Mouse (Mus musculus): Measurements from ENCODE around the gene Exosc9.

The Exosc9 gene

DNA sequence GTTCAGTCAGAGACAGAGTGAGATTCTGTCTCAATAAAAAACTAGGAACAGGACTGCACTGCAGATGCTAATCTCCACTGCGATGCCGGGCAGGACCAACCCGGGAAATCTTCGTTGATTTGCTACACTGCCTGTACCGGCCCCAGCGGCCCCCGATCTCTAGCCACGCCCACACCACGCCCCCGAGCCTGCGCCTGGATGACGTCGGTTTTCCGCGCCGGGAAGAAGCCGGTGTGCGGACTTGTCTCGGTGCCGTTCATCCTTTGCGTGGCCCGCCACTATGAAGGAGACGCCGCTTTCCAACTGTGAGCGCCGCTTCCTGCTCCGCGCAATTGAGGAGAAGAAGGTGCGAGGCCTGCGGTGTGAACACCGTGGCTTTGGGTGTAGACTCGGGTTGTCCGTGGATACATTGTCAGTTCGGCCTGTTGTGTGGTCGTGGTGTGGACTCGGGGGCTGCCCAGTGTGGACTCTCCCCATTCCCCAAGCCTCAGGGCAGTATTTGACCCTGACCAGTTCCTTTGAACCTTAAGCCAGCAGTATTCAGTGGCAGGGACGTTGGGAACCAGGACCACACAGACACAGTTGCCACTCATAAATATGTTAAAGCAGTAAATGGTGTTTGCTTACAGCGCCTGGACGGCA is at the start of gene Exosc9:
Gene Exosc9, plus strand, starts transcription at position 201 of the 642 bp plus-strand sequence.
- DNase-seq: peak; percentile 93

DNA sequence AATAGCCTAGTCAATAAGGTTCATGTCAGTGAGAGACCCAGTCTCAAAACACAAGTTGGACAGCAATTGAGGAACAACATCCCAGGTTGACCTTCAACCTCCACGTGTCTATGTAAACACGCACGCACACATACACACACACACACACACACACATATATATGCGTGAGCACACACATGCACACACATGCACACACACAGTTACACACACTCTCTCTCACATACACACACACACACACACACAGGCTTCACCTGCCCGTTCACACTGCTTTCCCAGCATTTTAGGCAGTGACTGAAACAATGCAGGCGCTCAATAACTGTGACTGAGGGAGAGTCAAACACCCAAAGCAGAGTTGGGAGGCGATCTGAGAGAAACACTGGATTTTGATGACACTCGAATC is 47.1 kb upstream of the Exosc9 start:
- DNase-seq: no peak

DNA sequence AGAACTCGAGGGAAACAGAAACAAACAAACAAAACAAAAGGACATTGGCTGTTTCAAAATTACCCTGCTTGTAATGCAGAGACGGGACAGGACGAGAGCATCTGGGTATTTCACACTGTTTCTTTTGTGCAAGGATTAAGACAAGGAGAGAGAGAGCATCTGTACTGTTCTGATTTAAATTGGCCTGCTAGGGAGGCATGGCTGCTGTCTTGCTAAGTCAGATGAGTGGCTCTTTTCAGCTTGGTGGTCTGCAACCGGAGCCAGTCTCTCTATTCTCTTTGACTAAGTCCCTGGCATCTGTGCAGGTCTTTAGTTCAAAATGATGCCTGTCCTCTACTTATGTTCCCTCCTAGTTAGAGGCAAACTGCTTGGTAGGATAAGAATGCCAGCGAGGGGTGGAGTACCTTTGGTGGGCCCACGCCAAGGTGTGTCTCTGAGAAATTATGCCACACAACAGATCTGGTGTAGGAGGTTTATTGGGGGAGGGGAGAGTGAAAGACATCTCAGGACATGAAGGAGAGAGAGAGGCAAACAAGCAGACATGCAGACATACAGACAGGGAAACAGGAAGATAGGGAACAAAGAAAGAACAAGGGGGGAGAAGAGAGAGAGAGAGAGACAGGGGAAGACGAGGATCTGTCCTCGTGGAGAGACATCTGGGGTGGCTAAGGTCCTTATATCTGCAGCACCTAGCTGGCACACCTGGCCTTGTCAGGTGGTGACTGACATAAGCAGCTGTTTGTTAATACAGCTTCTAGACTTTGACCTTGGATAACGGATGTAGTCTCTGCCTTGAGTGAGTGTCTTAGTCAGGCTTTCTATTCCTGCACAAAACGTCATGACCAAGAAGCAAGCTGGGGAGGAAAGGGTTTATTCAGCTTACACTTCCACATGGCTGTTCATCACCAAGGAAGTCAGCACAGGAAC is 46.3 kb upstream of the Exosc9 start:
- DNase-seq: no peak

GRCm38 (mm10) chr3:36511491-36511890 is 40.9 kb upstream of the Exosc9 start:
- no peak for DNase-seq

- no peak for DNase-seq
Observed at GRCm38 (mm10) chr3:36516196-36516595, 36.2 kb upstream of the Exosc9 start.

DNA sequence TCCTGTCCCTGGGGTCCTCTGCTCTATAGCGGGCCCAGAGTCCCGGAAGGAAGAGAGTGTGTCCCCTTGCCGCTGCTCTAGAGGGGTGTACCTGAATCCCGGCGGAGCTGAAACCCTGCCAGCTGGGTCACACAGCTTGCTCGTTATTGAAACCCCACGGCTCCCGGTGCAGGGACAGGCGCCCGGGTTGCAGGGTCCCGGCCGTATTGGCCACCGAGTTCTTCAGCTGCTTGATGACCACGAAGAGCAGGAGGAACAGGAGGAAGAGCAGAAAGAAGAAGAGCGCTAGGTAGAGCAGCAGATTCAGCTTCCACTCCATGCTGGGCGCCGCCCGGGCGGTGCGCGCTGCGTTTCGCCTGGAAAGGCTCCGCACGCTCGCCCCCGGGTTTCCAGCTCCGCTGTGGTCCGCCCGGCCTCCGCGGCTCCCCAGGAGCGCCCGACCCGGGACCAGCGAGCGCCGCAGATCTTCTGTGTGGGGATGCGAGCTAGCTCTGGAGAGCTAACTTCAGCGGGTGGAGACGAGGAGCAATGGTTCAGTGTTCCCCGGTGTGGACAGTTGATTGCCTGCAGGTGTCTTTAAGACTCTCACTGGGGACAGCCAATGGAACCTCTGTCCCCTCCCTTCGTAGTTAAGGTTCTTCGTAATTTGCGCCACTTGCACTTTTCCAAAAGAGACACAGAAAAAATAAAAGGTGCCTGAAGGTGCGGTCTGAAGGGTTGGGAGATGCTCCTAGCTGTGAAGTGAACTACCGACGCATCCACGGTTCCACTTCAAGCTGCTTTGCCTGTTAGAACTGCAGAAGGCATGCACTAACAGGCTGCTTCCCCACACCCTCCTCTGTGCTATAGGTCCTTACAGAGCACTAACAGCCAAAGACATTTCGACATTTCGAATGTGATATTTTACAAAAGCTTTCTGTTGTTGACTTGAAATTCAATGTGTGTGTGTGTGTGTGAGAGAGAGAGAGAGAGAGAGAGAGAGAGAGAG is 31.0 kb upstream of the Exosc9 start, which contains the start of gene Gm11549:
Gene Gm11549, minus strand, starts transcription at position 741 of the 988 bp plus-strand sequence.
- DNase-seq: no peak

GRCm38 (mm10) chr3:36522137-36522536 is 30.3 kb upstream of the Exosc9 start:
- DNase-seq: no peak

DNA sequence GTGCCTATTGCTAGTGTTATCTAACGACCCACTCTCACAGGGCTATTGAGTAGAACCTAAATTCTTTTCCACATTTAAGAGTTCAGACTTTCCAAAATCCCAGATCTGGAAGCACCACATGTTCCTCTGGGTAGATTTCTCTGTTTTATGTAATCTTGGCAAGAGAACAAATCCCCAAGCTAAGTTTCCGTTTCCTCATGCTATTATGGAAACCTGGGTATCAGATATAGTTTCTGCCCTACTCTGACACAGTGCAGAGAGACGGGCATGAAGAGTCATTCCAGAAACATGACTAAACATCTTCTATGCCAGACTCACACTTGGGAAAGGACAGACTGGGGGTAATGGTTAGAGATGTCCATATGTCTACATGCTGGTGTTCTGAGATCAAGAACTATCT is 27.9 kb upstream of the Exosc9 start:
- DNase-seq: no peak

GRCm38 (mm10) chr3:36530345-36530744 is 22.1 kb upstream of the Exosc9 start:
- DNase-seq: peak; percentile 34 to 43

- no peak for DNase-seq
Observed at GRCm38 (mm10) chr3:36530781-36531180, 21.6 kb upstream of the Exosc9 start.

DNA sequence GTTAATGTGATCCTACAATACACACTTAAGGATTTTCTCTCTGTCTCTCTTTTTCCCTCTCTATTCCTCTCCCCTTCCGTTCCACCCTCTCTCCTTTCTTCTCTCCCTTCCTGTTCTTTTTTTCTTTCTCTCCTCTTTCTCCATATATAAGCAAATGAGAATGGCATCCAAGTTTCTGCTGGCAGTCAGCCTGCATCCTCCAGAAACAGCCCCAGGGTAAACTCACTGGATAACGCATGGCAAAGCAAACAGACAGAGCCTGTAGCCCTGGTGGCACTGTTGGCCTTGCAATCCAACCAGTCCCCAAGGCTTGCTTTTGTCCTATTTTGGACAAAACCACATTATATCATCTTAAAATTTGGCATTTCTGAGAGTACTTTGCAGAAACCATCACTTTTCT is 21.2 kb upstream of the Exosc9 start:
- DNase-seq: no peak

DNA sequence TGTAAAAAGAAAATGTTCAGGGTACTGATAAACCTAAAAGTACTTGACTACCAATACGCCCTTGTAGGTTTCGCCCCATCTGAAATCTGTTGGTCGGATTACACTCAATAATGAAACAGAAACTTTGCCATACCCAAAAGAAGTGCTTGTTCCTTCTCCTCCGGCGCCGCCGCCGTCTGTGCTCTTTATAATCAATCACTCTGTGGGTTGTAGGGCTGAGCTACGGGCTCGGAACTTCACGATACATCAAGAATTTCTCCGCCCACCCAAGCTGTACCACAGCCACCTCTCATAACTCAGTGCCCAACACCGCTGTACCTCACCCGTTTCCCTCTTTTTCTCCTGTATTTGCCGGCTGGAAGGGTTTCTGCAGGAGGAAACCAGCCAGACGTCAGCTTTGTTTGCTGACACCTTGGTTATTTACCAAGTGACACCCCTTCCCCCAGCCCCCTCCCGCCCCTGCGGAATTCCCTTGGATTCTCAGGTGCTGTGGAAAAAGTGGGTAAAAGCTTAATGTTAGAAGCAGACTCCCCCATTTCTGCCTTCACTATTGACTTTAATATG is 20.3 kb upstream of the Exosc9 start:
- peak in 1 of 2 experiments; percentile 10 for DNase-seq

- no peak for DNase-seq
Observed at GRCm38 (mm10) chr3:36532738-36533137, 19.7 kb upstream of the Exosc9 start.

DNA sequence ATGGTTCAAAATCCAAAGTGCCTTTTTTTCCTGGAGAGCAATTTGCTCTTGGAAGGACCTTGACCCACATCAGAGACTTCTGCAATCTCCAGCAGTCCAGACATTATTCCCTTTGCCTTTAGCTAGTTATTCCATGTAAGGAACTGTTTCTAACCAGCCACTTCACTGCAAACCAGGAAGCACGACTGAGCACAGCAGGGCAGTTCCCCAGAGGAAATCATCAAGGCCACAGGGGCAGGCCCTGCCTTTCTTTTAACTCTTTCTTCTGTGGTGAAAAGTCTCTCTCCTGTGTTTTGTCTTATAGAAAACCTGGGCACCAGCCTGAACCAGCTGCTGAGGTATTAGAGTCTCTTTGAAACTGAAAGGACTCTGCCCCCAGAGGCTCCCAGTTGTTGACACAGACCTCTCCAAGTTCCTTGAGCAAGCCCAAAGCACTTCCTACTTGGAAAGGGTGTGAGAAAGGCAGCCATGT is 19.2 kb upstream of the Exosc9 start:
- no peak for DNase-seq

GRCm38 (mm10) chr3:36536041-36536440 is 16.4 kb upstream of the Exosc9 start:
- no peak for DNase-seq

DNA sequence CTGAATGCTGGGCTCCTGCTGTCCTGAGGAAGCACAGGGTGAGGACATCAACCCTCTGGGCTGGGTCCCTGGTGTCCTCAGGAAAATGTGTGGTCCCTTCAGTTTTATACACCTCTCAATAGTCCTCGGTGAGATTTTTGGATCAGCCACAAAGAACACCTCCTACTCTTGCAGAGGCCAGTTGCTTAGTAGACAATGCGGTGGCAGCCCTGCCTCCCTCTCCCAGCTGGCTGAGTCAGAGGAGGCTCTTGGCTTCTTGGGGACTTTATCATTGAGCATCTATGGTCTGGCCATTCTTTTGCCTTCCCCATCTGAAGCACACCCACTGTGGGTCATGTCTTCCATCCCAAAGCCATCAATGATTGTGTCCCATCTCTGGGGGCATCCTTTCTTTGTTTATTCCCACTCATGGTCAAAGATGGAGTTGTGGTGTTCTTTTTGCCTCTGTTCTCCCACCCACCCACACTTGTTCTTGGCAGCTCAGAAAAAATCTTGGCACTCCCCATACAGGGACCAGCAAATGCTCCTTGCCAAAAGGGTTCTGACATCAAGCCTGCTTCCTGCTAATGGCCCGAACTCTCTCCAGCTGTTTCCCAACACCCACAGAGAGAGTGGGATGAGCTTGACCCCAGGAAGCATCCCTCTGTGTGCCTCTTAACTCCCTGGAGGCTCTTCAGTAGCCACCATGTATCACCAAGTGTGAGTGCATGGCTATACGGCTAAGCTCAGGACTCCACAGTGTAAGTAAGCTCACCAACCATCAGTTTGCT is 14.5 kb upstream of the Exosc9 start:
- no peak for DNase-seq

- DNase-seq: no peak
Observed at GRCm38 (mm10) chr3:36540756-36541155, 11.7 kb upstream of the Exosc9 start.

DNA sequence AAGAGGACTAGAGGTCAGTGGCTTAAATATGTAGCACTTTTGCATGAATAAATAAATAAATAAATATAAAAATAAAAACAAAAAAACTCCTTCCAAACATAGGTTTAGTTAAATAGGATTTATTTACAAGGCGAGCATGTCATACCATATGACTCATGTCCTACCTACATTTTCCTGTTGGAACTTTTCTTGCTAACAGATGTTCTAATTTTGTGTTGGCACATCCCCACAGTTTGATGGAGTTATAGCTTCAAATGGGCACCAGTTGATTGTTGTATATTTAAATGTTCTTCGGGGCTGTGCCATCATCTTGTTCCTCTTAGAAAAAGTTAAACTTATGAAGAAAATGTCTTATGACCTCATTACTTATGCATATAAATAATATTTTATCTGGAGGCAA is 11.0 kb upstream of the Exosc9 start:
- no peak for DNase-seq

- DNase-seq: no peak
Observed at GRCm38 (mm10) chr3:36544961-36545360, 7.4 kb upstream of the Exosc9 start.

- DNase-seq: peak in 1 of 2 experiments; percentile 46
Observed at GRCm38 (mm10) chr3:36551343-36551742, 1.1 kb upstream of the Exosc9 start.

- DNase-seq: no peak
Observed at GRCm38 (mm10) chr3:36551851-36552384, 488 bp upstream of the Exosc9 start.

Measured in lung, adult 18-20 months (tissue).